Mouse (Mus musculus): ENCODE results near the gene 2410002F23Rik. TPM values are rescaled to one million over a fixed set of nuclear protein-coding genes. Genes with fewer than 3 reads are reported as not detected.
"Not testable (repeated sequence)": the region's sequence is repeated elsewhere in the genome, so short reads cannot be mapped to it uniquely, and the experiment has no call there.

The 2410002F23Rik gene
- polyA plus RNA-seq, 1 experiment: 66.3 TPM

- Histone ChIP-seq H3K27ac (ENCODE audit: insufficient read depth, low read depth, low read length) (no peak overlapping the region), H3K36me3 (ENCODE audit: control insufficient read depth, insufficient read depth, low read length) (no peaks in the 10 kb centered on the region), H3K4me3 (ENCODE audit: low read depth, low read length) (no peak overlapping the region), H3K27me3 (ENCODE audit: control insufficient read depth, insufficient read depth, low read length) (0 out of 2 replicates have a peak, but pooled peaks cover 2% of the 10 kb centered on the region), H3K4me1 (ENCODE audit: control insufficient read depth, insufficient read depth, insufficient read length, low read length) (no peaks in the 10 kb centered on the region)
- TF ChIP-seq POLR2A (IDR thresholded peaks at IDR 0.05; ENCODE audit: low read depth, low read length): no peak
- TF ChIP-seq CTCF (IDR thresholded peaks at IDR 0.05; ENCODE audit: extremely low read depth, insufficient read length, insufficient replicate concordance, low read depth, low read length): no peak
- 74% methylated on average over 4 of the region's 4 CpGs for WGBS
Observed at GRCm38 (mm10) chr7:44290986-44291385, 44.5 kb downstream of the 2410002F23Rik start.

- TF ChIP-seq POLR2A (IDR thresholded peaks at IDR 0.05; ENCODE audit: low read depth, low read length): no peak
- no peak for TF ChIP-seq CTCF (IDR thresholded peaks at IDR 0.05; ENCODE audit: extremely low read depth, insufficient read length, insufficient replicate concordance, low read depth, low read length)
- no peak overlapping the region for H3K4me3 ChIP-seq (ENCODE audit: low read depth, low read length)
- no peak overlapping the region for H3K27ac ChIP-seq (ENCODE audit: insufficient read depth, low read depth, low read length)
- H3K27me3 ChIP-seq (ENCODE audit: control insufficient read depth, insufficient read depth, low read length): 0 out of 2 replicates have a peak, but pooled peaks cover 2% of the 10 kb centered on the region
- WGBS: 52% methylated on average over 4 of the region's 4 CpGs
- H3K36me3 ChIP-seq (ENCODE audit: control insufficient read depth, insufficient read depth, low read length): no peaks in the 10 kb centered on the region
- H3K4me1 ChIP-seq (ENCODE audit: control insufficient read depth, insufficient read depth, insufficient read length, low read length): no peaks in the 10 kb centered on the region
Observed at GRCm38 (mm10) chr7:44291418-44291817, 44.9 kb downstream of the 2410002F23Rik start.

- 74% methylated on average over 2 of the region's 2 CpGs for WGBS
- not testable (repeated sequence) for H3K27ac ChIP-seq (ENCODE audit: insufficient read depth, low read depth, low read length); H3K4me3 ChIP-seq (ENCODE audit: low read depth, low read length); H3K27me3 ChIP-seq (ENCODE audit: control insufficient read depth, insufficient read depth, low read length); H3K36me3 ChIP-seq (ENCODE audit: control insufficient read depth, insufficient read depth, low read length); H3K4me1 ChIP-seq (ENCODE audit: control insufficient read depth, insufficient read depth, insufficient read length, low read length)
Observed at GRCm38 (mm10) chr7:44297501-44297900, 51.0 kb downstream of the 2410002F23Rik start.

Other genes starting within 250 kb of the 2410002F23Rik start
- 0.13 TPM in 1 of 2 replicates, not detected in the other for gene Klk1b26, start 234.6 kb upstream of the 2410002F23Rik start, polyA plus RNA-seq (2012; rRNA removed)
- gene Klk1b27, start 194.4 kb upstream of the 2410002F23Rik start, polyA plus RNA-seq (2012; rRNA removed): 0.52 and 0.65 TPM in 2 replicates
- gene Klk1b21, start 144.4 kb upstream of the 2410002F23Rik start, polyA plus RNA-seq (2012; rRNA removed): not detected in 2 replicates
- not detected in 2 replicates for gene Klk1b22, start 134.0 kb upstream of the 2410002F23Rik start, polyA plus RNA-seq (2012; rRNA removed)
- gene Klk1b16, start 110.0 kb upstream of the 2410002F23Rik start, polyA plus RNA-seq (2012; rRNA removed): not detected in 2 replicates
- gene Klk1b24, start 58.5 kb upstream of the 2410002F23Rik start, polyA plus RNA-seq (2012; rRNA removed): 1.9 TPM in 1 of 2 replicates, not detected in the other
- 0.19 and 4.6 TPM in 2 replicates for gene Klk1b3, start 48.5 kb upstream of the 2410002F23Rik start, polyA plus RNA-seq (2012; rRNA removed)
- 10.1 TPM in 1 of 2 replicates, not detected in the other for gene Klk1b4, start 39.3 kb upstream of the 2410002F23Rik start, polyA plus RNA-seq (2012; rRNA removed)
- 0.28 and 19.2 TPM in 2 replicates for gene Klk1b5, start 30.8 kb upstream of the 2410002F23Rik start, polyA plus RNA-seq (2012; rRNA removed)
- gene Klk1, start 21.4 kb upstream of the 2410002F23Rik start, polyA plus RNA-seq (2012; rRNA removed): 153 and 2,676 TPM in 2 replicates
- not detected in 2 replicates for gene Gm36864, start 10.5 kb upstream of the 2410002F23Rik start, polyA plus RNA-seq (2012; rRNA removed)
- gene 1700028J19Rik, start within 50 bp of the 2410002F23Rik start, polyA plus RNA-seq (2012; rRNA removed): 0.77 and 1.9 TPM in 2 replicates
- not detected in 2 replicates for gene Acp4, start 10.7 kb downstream of the 2410002F23Rik start, polyA plus RNA-seq (2012; rRNA removed)
- not detected in 2 replicates for gene Gm15517, start 14.7 kb downstream of the 2410002F23Rik start, polyA plus RNA-seq (2012; rRNA removed)
- 0.82 and 1.3 TPM in 2 replicates for gene Clec11a, start 60.2 kb downstream of the 2410002F23Rik start, polyA plus RNA-seq (2012; rRNA removed)
- 0.81 and 2.1 TPM in 2 replicates for gene Shank1, start 63.5 kb downstream of the 2410002F23Rik start, polyA plus RNA-seq (2012; rRNA removed)
- gene Syt3, start 137.4 kb downstream of the 2410002F23Rik start, polyA plus RNA-seq (2012; rRNA removed): 1.1 and 1.8 TPM in 2 replicates
- 0.43 TPM in 1 of 2 replicates, not detected in the other for gene 1700008O03Rik, start 139.1 kb downstream of the 2410002F23Rik start, polyA plus RNA-seq (2012; rRNA removed)
- 1.1 TPM in 2 replicates for gene Lrrc4b, start 182.3 kb downstream of the 2410002F23Rik start, polyA plus RNA-seq (2012; rRNA removed)
- gene Aspdh, start 218.7 kb downstream of the 2410002F23Rik start, polyA plus RNA-seq (2012; rRNA removed): 2.2 and 3.2 TPM in 2 replicates
- 85.6 and 99.2 TPM in 2 replicates for gene Josd2, start 221.3 kb downstream of the 2410002F23Rik start, polyA plus RNA-seq (2012; rRNA removed)
- gene Emc10, start 249.8 kb downstream of the 2410002F23Rik start, polyA plus RNA-seq (2012; rRNA removed): 157 and 256 TPM in 2 replicates
- gene Fam71e1, start 249.9 kb downstream of the 2410002F23Rik start, polyA plus RNA-seq (2012; rRNA removed): 0.88 and 2.0 TPM in 2 replicates